Mouse (Mus musculus) kidney, embryonic 15.5 days (tissue): ENCODE results near the gene 1700001P01Rik. TPM values are rescaled to one million over a fixed set of nuclear protein-coding genes. Genes with fewer than 3 reads are reported as not detected.
"Not testable (repeated sequence)": the region's sequence is repeated elsewhere in the genome, so short reads cannot be mapped to it uniquely, and the experiment has no call there.

Experiments used
- ATAC-seq: fragments of 200-750 bp; cut with Nextera tagmentation; replicated peaks from 2 replicates; pipeline ENCODE4 v1.8.0; 2017; ENCODE audit warnings: moderate TSS enrichment; ENCODE audit not compliant: low FRiP score
- H3K27ac ChIP-seq: fragments of 300-500 bp; sonication (generic); 2 replicates; pipeline ENCODE4 v1.5.1; 2015; ENCODE audit warnings: mild to moderate bottlenecking, inconsistent platforms
- H3K27me3 ChIP-seq: fragments of 300-500 bp; sonication (generic); 2 replicates; pipeline ENCODE4 v1.6.1; 2015; ENCODE audit warnings: inconsistent platforms
- H3K36me3 ChIP-seq: fragments of 300-500 bp; sonication (generic); 2 replicates; pipeline ENCODE4 v1.6.1; 2015; ENCODE audit warnings: inconsistent platforms
- H3K4me1 ChIP-seq: fragments of 300-500 bp; sonication (generic); 2 replicates; pipeline ENCODE4 v1.6.1; 2015; ENCODE audit warnings: inconsistent platforms
- H3K4me2 ChIP-seq: fragments of 300-500 bp; sonication (generic); 2 replicates; pipeline ENCODE4 v1.6.1; 2015; ENCODE audit warnings: moderate library complexity, mild to moderate bottlenecking, inconsistent platforms
- H3K4me3 ChIP-seq: fragments of 300-500 bp; sonication (generic); replicated peaks from 2 replicates; pipeline ENCODE4 v1.5.1; 2015; ENCODE audit warnings: mild to moderate bottlenecking, inconsistent platforms
- H3K9ac ChIP-seq: fragments of 300-500 bp; sonication (generic); 2 replicates; pipeline ENCODE4 v1.6.1; 2015; ENCODE audit warnings: mild to moderate bottlenecking, inconsistent platforms
- H3K9me3 ChIP-seq: fragments of 300-500 bp; sonication (generic); replicated peaks from 2 replicates; pipeline ENCODE4 v1.6.1; 2016; ENCODE audit warnings: inconsistent platforms
- WGBS: fragments of 180-500 bp; shearing (Covaris S2); methylation state at CpG from one replicate; pipeline ENCODE4 v1.1.7; 2015; ENCODE audit warnings: mixed read lengths; 5-methylcytosine and 5-hydroxymethylcytosine counted together
- microRNA-seq: library from miRNA; unstranded; fragments of <30 nt; microRNA quantifications from one replicate; pipeline ENCODE4, GENCODE M21; 2016
- polyA plus RNA-seq: library from polyadenylated mRNA; unstranded; fragments of >200 nt; fragmentation: Nextera tagmentation; extraction: Ambion mirVana; gene quantifications from 2 replicates; pipeline ENCODE4 v1.2.1, GENCODE M21; 2015

Gene 1700001P01Rik
- polyA plus RNA-seq, 1 experiment from 2014 or later = 0.62 TPM

GRCm38 (mm10) chr11:97739155-97739554 lies 36.6 kb downstream of the 1700001P01Rik start:
- Histone ChIP-seq H3K4me3 (no peak overlapping the region), H3K9ac (no peak overlapping the region), H3K36me3 (0 out of 2 replicates have a peak, but pooled peaks cover 4% of the 10 kb centered on the region), H3K27me3 (no peaks in the 10 kb centered on the region), H3K4me2 (no peak overlapping the region), H3K27ac (0 out of 2 replicates have a peak overlapping the region, but pooled peaks have one; percentile 78), H3K4me1 (peaks cover 38% of the 10 kb centered on the region), H3K9me3 (no peaks in the 10 kb centered on the region)
- 96% methylated on average over 3 of the region's 3 CpGs for WGBS
- no peak for ATAC-seq

- Histone ChIP-seq H3K4me1 (peaks cover 41% of the 10 kb centered on the region), H3K4me3 (no peak overlapping the region), H3K36me3 (0 out of 2 replicates have a peak, but pooled peaks cover 4% of the 10 kb centered on the region), H3K4me2 (no peak overlapping the region), H3K9me3 (no peaks in the 10 kb centered on the region), H3K27ac (no peak overlapping the region), H3K9ac (no peak overlapping the region), H3K27me3 (no peaks in the 10 kb centered on the region)
- WGBS = 61% methylated on average over 6 of the region's 6 CpGs
- no peak for ATAC-seq
Observed at GRCm38 (mm10) chr11:97738703-97739102, 37.0 kb downstream of the 1700001P01Rik start.

- H3K4me3 ChIP-seq = no peak overlapping the region
- 71% methylated on average over 4 of the region's 4 CpGs for WGBS
Observed at GRCm38 (mm10) chr11:97737600-97737999, 38.1 kb downstream of the 1700001P01Rik start.

GRCm38 (mm10) chr11:97736645-97737044 lies 39.1 kb downstream of the 1700001P01Rik start:
- Histone ChIP-seq H3K4me1 (peaks cover 26% of the 10 kb centered on the region), H3K4me2 (no peak overlapping the region), H3K9ac (no peak overlapping the region), H3K4me3 (no peak overlapping the region), H3K9me3 (no peaks in the 10 kb centered on the region), H3K27ac (no peak overlapping the region), H3K27me3 (no peaks in the 10 kb centered on the region), H3K36me3 (peaks cover 18% of the 10 kb centered on the region)
- WGBS = 88% methylated on average over 5 of the region's 5 CpGs
- ATAC-seq = no peak

More at GRCm38 (mm10) chr11:97737600-97737999, 38.1 kb downstream of the 1700001P01Rik start:
- H3K27ac ChIP-seq = 0 out of 2 replicates have a peak overlapping the region, but pooled peaks have one; percentile 9
- H3K4me1 ChIP-seq = peaks cover 33% of the 10 kb centered on the region
- H3K27me3 ChIP-seq = no peaks in the 10 kb centered on the region
- peaks cover 8% of the 10 kb centered on the region; the same call in 1 of the 2 replicates for H3K36me3 ChIP-seq
- no peaks in the 10 kb centered on the region for H3K9me3 ChIP-seq
- no peak overlapping the region for H3K4me2 ChIP-seq
- H3K9ac ChIP-seq = no peak overlapping the region
- no peak for ATAC-seq

- peaks cover 12% of the 10 kb centered on the region for H3K4me1 ChIP-seq
- ATAC-seq, H3K27me3 ChIP-seq, H3K9me3 ChIP-seq, H3K4me2 ChIP-seq, H3K9ac ChIP-seq, H3K4me3 ChIP-seq, H3K27ac ChIP-seq: not testable (repeated sequence)
- H3K36me3 ChIP-seq = peaks cover 33% of the 10 kb centered on the region
- 83% methylated on average over 5 of the region's 5 CpGs for WGBS
Observed at GRCm38 (mm10) chr11:97734810-97735209, 40.9 kb downstream of the 1700001P01Rik start.

GRCm38 (mm10) chr11:97733689-97734088 lies 42.0 kb downstream of the 1700001P01Rik start:
- H3K4me3 ChIP-seq = no peak overlapping the region
- H3K4me2 ChIP-seq = no peak overlapping the region
- peaks cover 38% of the 10 kb centered on the region for H3K36me3 ChIP-seq
- no peak overlapping the region for H3K9ac ChIP-seq
- no peaks in the 10 kb centered on the region for H3K27me3 ChIP-seq
- H3K4me1 ChIP-seq = peaks cover 10% of the 10 kb centered on the region
- 17% methylated on average over 10 of the region's 10 CpGs for WGBS
- H3K27ac ChIP-seq = 0 out of 2 replicates have a peak overlapping the region, but pooled peaks have one; percentile 14
- no peaks in the 10 kb centered on the region for H3K9me3 ChIP-seq
- no peak for ATAC-seq

GRCm38 (mm10) chr11:97728730-97729129 lies 47.0 kb downstream of the 1700001P01Rik start:
- no peak for ATAC-seq
- Histone ChIP-seq H3K4me2 (no peak overlapping the region), H3K27me3 (no peaks in the 10 kb centered on the region), H3K4me3 (no peak overlapping the region), H3K9me3 (no peaks in the 10 kb centered on the region), H3K36me3 (peaks cover 86% of the 10 kb centered on the region), H3K4me1 (peaks cover 4% of the 10 kb centered on the region), H3K27ac (no peak overlapping the region), H3K9ac (no peak overlapping the region)
- WGBS = 76% methylated on average over 7 of the region's 7 CpGs

GRCm38 (mm10) chr11:97728311-97728710 lies 47.4 kb downstream of the 1700001P01Rik start:
- Histone ChIP-seq H3K27me3 (no peaks in the 10 kb centered on the region), H3K36me3 (peaks cover 90% of the 10 kb centered on the region), H3K4me3 (no peak overlapping the region), H3K4me1 (peaks cover 5% of the 10 kb centered on the region; the same call in 1 of the 2 replicates), H3K9ac (no peak overlapping the region), H3K9me3 (no peaks in the 10 kb centered on the region), H3K4me2 (no peak overlapping the region), H3K27ac (no peak overlapping the region)
- 62% methylated on average over 7 of the region's 7 CpGs for WGBS
- no peak for ATAC-seq

- H3K9ac ChIP-seq = no peak overlapping the region
- peaks cover 9% of the 10 kb centered on the region; the same call in 1 of the 2 replicates for H3K4me1 ChIP-seq
- H3K4me3 ChIP-seq = no peak overlapping the region
- no peaks in the 10 kb centered on the region for H3K27me3 ChIP-seq
- WGBS = 69% methylated on average over 7 of the region's 7 CpGs
- peak overlapping the region; percentile 24; the same call in 1 of the 2 replicates for H3K27ac ChIP-seq
- H3K9me3 ChIP-seq = no peaks in the 10 kb centered on the region
- H3K36me3 ChIP-seq = peaks cover 97% of the 10 kb centered on the region
- H3K4me2 ChIP-seq = no peak overlapping the region
- peak; percentile 58; the same call in 1 of the 2 replicates for ATAC-seq
Observed at GRCm38 (mm10) chr11:97723709-97724108, 52.0 kb downstream of the 1700001P01Rik start.

Small RNAs within 50 kb of the gene (microRNA-seq; reads per million reads assigned to microRNA genes)
- not detected for gene Mir8102

Other genes with a start within 250 kb of the 1700001P01Rik start
- 0.83 and 0.85 TPM in 2 replicates for gene Srcin1, start 199.7 kb downstream of the 1700001P01Rik start, polyA plus RNA-seq
- 4.3 and 5.1 TPM in 2 replicates for gene Epop, start 146.2 kb downstream of the 1700001P01Rik start, polyA plus RNA-seq
- 2.8 and 3.9 TPM in 2 replicates for gene Mllt6, start 112.5 kb downstream of the 1700001P01Rik start, polyA plus RNA-seq
- gene Cisd3, start 90.1 kb downstream of the 1700001P01Rik start, polyA plus RNA-seq = 41.2 and 42.7 TPM in 2 replicates
- gene Pcgf2, start 75.4 kb downstream of the 1700001P01Rik start, polyA plus RNA-seq = 13.2 and 16.6 TPM in 2 replicates
- gene Psmb3, start 72.5 kb downstream of the 1700001P01Rik start, polyA plus RNA-seq = 475 and 488 TPM in 2 replicates
- 1.8 and 1.9 TPM in 2 replicates for gene Pip4k2b, start 31.2 kb downstream of the 1700001P01Rik start, polyA plus RNA-seq
- 19.2 and 19.5 TPM in 2 replicates for gene Cwc25, start 9.4 kb downstream of the 1700001P01Rik start, polyA plus RNA-seq
- 565 and 652 TPM in 2 replicates for gene Rpl23, start 6.5 kb upstream of the 1700001P01Rik start, polyA plus RNA-seq
- 104 and 108 TPM in 2 replicates for gene Lasp1, start 23.1 kb upstream of the 1700001P01Rik start, polyA plus RNA-seq
- 7.4 and 7.5 TPM in 2 replicates for gene B230217C12Rik, start 64.9 kb upstream of the 1700001P01Rik start, polyA plus RNA-seq
- 0.48 and 0.73 TPM in 2 replicates for gene Fbxo47, start 108.2 kb upstream of the 1700001P01Rik start, polyA plus RNA-seq
- 1.7 and 2.0 TPM in 2 replicates for gene Plxdc1, start 210.5 kb upstream of the 1700001P01Rik start, polyA plus RNA-seq
- gene Arl5c, start 220.3 kb upstream of the 1700001P01Rik start, polyA plus RNA-seq = 9.9 and 10.1 TPM in 2 replicates
- 14.6 and 15.2 TPM in 2 replicates for gene Cacnb1, start 247.1 kb upstream of the 1700001P01Rik start, polyA plus RNA-seq